Mouse (Mus musculus) kidney, postnatal 36 days (tissue): ENCODE measurements around the gene Cdk14.

Experiments used
- DNase-seq, 2 experiments: peaks; one replicate each; pipeline ENCODE4 v3.0.0; 2021 to 2022; ENCODE audit warnings: mixed read lengths in 2 of 2

The Cdk14 gene

DNA sequence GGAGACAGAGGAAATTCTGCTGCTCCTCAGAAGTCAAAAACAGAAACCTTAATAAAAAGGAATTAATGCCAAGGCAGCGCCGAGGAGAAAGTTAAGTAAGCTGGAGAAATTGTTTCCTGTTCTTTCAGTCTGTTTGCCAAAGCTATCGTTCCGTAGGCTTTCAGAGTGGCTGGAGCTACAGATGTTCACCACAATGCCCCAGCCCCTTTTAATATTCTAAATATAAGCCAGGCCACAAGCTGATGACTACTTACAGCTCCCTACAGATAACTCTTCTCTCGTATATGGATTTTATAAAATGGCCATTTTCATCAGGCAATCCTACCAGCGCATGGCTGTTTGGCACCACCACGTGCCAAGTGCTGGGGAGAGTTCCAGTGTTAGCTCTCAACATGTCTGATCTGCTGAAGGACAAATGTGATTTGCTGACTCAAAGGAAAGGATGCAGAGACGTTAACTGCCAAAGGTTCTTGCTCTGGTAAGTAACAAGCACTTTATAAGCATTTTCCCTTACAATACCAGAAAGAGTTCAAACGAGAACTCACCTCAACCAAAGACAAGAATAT, 106.8 kb downstream of the Cdk14 start:
- no peak for DNase-seq

DNA sequence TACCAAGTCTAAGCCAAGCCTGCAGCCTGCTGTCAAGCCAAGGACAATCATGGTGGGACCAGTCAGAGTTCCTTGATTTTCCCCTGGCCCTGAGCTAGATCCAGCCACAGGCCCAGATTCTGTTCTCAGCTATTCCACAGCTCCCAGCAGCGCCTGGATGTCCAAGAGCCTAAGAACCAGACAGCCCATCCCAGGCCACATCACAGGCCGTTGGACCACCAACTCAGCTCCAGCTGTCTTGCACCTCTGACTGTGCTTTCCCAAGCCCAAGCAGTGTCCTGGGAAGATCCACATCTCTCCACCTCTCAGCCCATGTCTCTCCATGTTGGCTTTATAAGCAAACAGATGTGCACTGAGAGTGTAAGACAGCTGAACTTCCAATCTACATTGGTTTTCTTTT, 114.8 kb downstream of the Cdk14 start:
- no peak for DNase-seq

- no peak for DNase-seq
These were observed 116.9 kb downstream of the Cdk14 start for GRCm38 (mm10) chr5:5303102-5303670.

DNA sequence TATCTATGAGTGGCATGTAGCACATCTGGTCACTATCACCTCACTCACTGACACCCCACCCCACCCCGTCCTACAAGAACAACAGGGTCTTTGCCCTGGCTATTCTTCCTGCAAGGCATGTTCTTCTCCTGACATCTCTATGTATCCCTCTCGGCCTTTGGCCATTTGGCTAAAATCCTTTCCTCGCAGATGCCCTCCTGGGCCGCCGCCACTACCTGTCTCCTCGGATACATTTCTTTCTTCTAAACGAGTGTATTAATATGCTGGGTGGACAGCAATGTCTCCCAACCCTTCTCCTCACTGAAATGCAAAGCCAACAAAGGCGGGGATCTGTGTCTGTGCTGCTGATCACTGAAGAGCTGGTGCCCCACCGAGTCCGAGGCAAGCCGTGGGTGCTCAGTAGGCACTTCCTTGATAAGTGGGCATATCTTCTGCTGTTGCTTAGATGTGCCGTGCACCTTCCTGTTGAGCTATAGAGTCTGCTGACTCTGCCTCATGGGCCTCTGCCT, 118.5 kb downstream of the Cdk14 start:
- DNase-seq, result no peak

- DNase-seq, result no peak
These were observed 119.1 kb downstream of the Cdk14 start for GRCm38 (mm10) chr5:5300998-5301397.

DNA sequence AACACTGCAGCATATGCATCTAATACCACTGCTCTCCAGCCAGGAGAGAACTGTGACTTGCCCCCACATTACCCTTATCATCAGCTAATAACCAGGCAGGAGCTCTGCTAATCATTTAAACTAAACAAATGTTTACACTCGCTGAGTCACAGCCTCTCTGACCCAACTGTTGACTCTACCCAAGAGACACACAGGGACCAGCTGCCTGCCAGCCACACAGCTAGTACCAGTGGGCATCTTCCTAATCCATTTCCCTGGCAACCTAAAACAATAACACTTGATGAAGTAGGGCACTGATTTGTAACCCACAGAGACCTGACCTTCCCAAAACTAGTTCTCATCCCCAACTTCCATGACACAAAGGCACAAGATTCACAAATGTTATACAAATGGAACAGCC, 119.8 kb downstream of the Cdk14 start:
- DNase-seq, result no peak

DNA sequence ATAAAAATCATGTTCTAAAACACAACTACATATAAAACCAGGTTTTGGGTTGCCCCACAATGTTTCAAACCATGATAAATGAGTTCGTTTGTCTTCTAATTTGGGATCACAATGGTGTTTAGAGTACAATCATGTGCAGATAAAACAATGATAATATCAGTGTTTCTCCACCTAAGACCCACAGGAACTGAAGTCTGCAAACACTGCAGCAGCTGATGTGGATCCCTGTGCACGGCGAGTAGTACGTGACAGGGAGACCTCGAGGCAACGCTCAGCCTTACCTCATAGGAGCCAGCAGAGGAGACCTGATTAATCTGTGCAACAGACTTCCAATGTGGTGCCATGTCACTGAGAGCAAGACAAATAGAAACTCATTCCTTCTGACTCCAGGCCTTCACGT, 122.9 kb downstream of the Cdk14 start:
- no peak for DNase-seq

- DNase-seq, result no peak
These were observed 123.3 kb downstream of the Cdk14 start for GRCm38 (mm10) chr5:5296773-5297172.

DNA sequence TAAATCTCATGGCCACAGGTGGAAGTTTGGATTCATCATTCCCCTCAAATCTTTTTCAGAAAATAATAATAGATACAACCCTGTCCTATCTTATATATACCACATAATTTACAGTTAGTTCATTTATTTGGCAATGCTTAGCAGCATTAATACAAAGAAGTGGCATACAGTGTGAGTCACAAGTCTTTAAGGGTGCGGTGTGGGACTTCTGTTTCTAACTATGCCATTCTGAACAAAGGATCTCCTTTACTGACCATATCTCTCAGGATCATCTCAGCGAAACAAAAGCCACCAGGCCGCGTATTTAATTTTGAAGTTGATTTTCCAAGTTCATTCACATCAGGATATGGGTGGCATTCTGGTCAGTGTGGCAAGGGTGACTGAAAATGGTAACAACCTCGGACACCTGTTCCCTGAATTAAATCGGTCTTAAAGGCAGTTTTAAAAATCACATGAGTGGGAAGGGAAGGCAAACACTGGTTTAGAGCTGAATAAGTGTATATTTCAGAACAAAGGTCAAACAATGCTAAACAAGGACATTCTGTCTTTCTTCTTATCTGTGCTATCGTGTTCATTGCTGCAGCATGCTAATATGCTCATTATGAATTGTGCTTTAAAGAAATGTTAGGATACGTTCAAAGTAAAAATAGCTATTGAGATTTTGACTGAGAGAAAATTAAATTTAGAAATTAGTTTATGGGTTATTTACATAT, 127.1 kb downstream of the Cdk14 start:
- DNase-seq, result no peak

- no peak for DNase-seq
These were observed 128.7 kb downstream of the Cdk14 start for GRCm38 (mm10) chr5:5291321-5291991.

- no peak for DNase-seq
These were observed 129.4 kb downstream of the Cdk14 start for GRCm38 (mm10) chr5:5290714-5291113.

DNA sequence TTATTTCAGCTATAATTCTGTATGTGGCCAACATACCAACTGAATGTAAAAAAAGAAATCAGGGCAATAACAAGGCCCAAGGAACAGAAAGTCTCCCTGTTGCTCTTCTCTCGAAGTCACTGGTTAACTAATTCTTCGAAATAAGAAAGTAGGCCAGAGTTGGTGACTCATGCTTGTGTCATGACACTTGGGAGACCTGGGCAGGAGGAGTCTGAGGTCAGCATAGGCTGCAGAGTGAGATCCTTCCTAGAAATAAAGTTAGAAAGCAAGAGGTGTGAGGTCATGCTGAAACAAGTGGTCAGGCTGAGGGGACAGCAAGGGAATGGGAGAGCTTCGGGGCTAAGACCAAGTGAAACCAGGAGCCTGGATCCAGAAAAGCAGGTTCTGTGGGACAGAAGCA, 134.2 kb downstream of the Cdk14 start:
- no peak for DNase-seq

DNA sequence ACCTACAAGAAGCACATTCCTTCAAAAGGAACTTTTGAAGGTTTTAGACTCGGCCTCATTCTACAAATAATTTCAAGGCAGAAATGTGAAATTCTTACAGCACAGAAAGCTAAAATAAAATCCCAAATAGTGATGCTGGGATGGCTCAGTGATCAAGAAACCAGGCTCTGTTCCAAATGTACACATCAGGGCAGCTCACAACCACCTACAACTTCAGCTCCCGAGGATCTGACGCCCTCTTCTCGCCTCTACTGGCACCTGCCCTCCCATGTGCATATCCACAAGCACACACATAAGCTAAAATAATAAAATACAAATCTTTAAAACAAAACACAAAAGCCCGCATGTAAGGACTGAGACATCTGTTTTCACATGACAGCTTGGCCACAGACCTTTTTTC, 135.6 kb downstream of the Cdk14 start:
- no peak for DNase-seq

GRCm38 (mm10) chr5:5283756-5284430, 136.2 kb downstream of the Cdk14 start:
- no peak for DNase-seq

GRCm38 (mm10) chr5:5282425-5282824, 137.7 kb downstream of the Cdk14 start:
- no peak for DNase-seq

- DNase-seq, result no peak
These were observed 144.8 kb downstream of the Cdk14 start for GRCm38 (mm10) chr5:5275321-5275720.

DNA sequence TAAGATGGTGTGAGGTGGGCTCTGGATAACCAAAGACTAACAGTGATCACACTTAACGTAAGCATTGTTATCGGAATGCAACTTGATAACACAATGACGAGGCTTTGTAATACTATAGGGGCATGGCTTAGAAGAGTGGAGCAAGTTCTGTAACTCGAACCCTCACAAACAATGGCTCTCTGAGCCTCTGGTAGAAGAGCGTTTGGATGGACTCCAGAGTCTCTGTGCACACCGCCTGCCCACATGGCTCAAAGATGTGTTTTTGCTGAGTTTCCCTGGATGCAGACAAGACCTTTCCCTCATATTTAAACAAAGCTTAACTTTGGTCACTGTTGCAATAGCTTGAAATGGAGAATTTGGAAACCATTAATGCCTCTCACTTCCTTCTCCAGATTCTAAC, 145.8 kb downstream of the Cdk14 start:
- no peak for DNase-seq

- DNase-seq, result no peak
These were observed 153.4 kb downstream of the Cdk14 start for GRCm38 (mm10) chr5:5266787-5267126.

GRCm38 (mm10) chr5:5265861-5266786, 154.0 kb downstream of the Cdk14 start:
- peak; percentile 20 to 69 for DNase-seq

DNA sequence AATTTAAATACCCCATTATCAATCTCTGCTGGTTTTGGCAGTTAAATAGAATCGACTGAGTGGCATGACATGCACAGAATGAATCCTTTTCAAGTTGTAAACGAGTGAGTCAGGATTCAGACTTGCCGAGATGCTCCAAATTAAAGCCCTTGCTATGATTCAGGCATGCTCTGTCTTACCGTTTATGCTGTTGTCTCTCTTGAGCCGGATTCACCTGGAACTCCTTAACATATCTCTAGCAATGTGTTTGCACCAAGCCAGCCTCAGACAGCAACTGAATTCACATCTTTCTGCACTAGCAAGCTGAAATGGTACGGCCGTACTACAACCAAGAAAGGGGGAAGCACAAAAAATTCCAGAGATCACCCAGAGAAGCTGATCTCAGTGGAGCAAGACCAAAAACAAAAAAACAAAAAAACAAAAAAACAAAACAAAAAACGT, 154.7 kb downstream of the Cdk14 start:
- DNase-seq, result no peak

DNA sequence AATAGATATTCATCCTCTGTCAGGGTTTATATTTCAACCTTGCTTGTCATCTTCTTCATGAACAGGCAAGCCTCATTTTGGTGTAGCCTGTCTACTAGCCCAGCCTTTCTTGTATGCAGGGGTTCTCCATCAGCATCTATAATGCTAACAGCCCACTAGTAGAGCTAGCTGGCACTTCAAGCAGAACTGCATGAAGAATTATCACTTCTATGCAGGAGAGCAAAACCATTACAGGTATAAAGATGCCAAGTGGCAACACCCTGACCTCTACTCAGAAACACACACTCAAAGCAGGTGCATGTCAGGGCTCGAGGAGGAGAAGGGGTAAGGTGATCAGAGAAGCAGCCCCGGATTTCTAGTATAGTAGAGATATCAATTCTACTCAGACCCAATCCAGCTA, 155.4 kb downstream of the Cdk14 start:
- DNase-seq, result no peak

DNA sequence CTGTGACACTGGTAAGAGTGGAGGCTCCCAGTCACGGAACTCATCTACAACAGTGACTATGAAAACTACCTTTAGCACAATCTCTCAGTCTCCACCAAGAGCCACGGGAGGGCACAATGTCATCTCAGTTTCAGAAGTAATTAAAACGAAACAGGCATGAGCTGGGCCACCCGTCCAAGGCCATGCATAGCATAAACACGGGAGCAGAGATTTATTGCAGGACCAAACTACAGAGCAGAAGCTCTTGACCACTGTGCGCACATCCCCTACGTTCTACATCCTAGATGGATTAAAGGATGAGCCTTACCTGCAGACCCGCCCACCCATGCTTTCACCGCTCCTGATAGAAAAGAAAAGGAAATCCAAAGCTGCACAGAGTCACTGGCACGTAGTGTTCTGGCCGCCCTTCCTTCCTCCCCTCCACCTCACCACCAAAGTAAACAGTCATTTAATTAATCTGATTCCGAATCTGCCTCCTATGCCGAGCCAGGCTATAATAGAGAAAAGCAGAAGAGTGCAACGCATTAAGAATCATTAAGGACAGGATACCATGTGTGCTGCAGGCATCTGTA, 158.3 kb downstream of the Cdk14 start:
- DNase-seq, result no peak
